In genomic region chr15:84719791-84720190, GRCm38 (mm10) we compare ENCODE assay signal across 8 mouse cellular contexts. TPM values are rescaled to one million over a fixed set of nuclear protein-coding genes. Genes with fewer than 3 reads are reported as not detected.
A peak's percentile ranks its signal among the peaks of the same experiment; 100 is the strongest.
DNase-seq lines count a peak whose midpoint lies in the region; ATAC-seq and TF ChIP-seq lines count a peak whose summit lies in the region.

Gene Arhgap8 (plus strand): TSS chr15:84720052.

- peak; percentile 28 for DNase-seq in heart, postnatal 25 days (ENCODE audit: low spot score)
- DNase-seq in kidney, postnatal 4 days, result peak; percentile 77 to 85
- DNase-seq in urinary bladder, postnatal 36 days (ENCODE audit: low spot score in 2 of 2), result peak; percentile 61 to 64
- no peak for DNase-seq in cerebellum, adult 9-10 months

- peak within 1 kb of the TSS; percentile 35 for H3K9ac ChIP-seq in ES-Bruce4 (ENCODE audit: low read depth, poor library complexity, severe bottlenecking)
- no peak within 1 kb of the TSS for H3K9ac ChIP-seq in midbrain, embryonic 13.5 days (replicated peaks)

- no peak for ATAC-seq in midbrain, embryonic 13.5 days
- ATAC-seq in activated CD4-positive, CD25-positive, alpha-beta regulatory T cell, adult 4 months, result no peak

- H3K9me3 ChIP-seq in ES-Bruce4 (replicated peaks; ENCODE audit: control insufficient read depth, insufficient read depth, low read length, poor library complexity, severe bottlenecking), result no peaks in the 10 kb centered on the region
- H3K9me3 ChIP-seq in midbrain, embryonic 13.5 days, result no peaks in the 10 kb centered on the region

- no peaks in the 10 kb centered on the region for H3K27me3 ChIP-seq in ES-Bruce4 (ENCODE audit: control insufficient read depth, insufficient read depth, low read length, poor library complexity, severe bottlenecking)
- H3K27me3 ChIP-seq in midbrain, embryonic 13.5 days, result peaks cover 41% of the 10 kb centered on the region

- H3K4me1 ChIP-seq in ES-Bruce4 (ENCODE audit: control insufficient read depth, insufficient read depth, low read length), result peaks cover 6% of the 10 kb centered on the region
- no peaks in the 10 kb centered on the region for H3K4me1 ChIP-seq in cortical plate, adult 2 months (ENCODE audit: control insufficient read depth, insufficient read depth, low read length)
- peaks cover 18% of the 10 kb centered on the region for H3K4me1 ChIP-seq in midbrain, embryonic 13.5 days (replicated peaks)

- peak; percentile 29; the same call in 1 of the 2 replicates for TF ChIP-seq EP300 in ES-Bruce4 (IDR thresholded peaks at IDR 0.05; ENCODE audit: insufficient read depth, low read depth, low read length)

- TF ChIP-seq CTCF in ES-Bruce4 (IDR thresholded peaks at IDR 0.05; ENCODE audit: low read depth, low read length), result no peak
- no peak for TF ChIP-seq CTCF in cortical plate, adult 2 months (IDR thresholded peaks at IDR 0.05; ENCODE audit: extremely low read depth, insufficient read depth, low read length)

- no peaks in the 10 kb centered on the region for H3K36me3 ChIP-seq in ES-Bruce4 (ENCODE audit: control insufficient read depth, insufficient read depth, low read length, poor library complexity, severe bottlenecking)
- no peaks in the 10 kb centered on the region for H3K36me3 ChIP-seq in midbrain, embryonic 13.5 days

- peak within 1 kb of the TSS; percentile 35 for H3K27ac ChIP-seq in ES-Bruce4 (ENCODE audit: insufficient read depth, low read length)
- H3K27ac ChIP-seq in cortical plate, adult 2 months (ENCODE audit: insufficient read depth, low read length), result no peak within 1 kb of the TSS
- H3K27ac ChIP-seq in midbrain, embryonic 13.5 days, result no peak within 1 kb of the TSS

- H3K4me3 ChIP-seq in ES-Bruce4 (ENCODE audit: low read depth, low read length), result peak within 1 kb of the TSS; percentile 58
- peak within 1 kb of the TSS; percentile 13 for H3K4me3 ChIP-seq in cortical plate, adult 2 months (ENCODE audit: insufficient read depth, low read length)
- peak within 1 kb of the TSS; percentile 13 for H3K4me3 ChIP-seq in midbrain, embryonic 13.5 days (replicated peaks)

- no peak for TF ChIP-seq POLR2A in ES-Bruce4 (IDR thresholded peaks at IDR 0.05; ENCODE audit: insufficient read depth, low read length)
- no peak for TF ChIP-seq POLR2A in cortical plate, adult 2 months (IDR thresholded peaks at IDR 0.05; ENCODE audit: extremely low read depth, insufficient read depth, low read length)

- 4% methylated on average over 23 of the region's 24 CpGs for WGBS in midbrain, embryonic 13.5 days

- intact Hi-C loops in heart, postnatal 25 days (cut with DNase I), result no loop called here

- H3K4me2 ChIP-seq in midbrain, embryonic 13.5 days (replicated peaks), result peak within 1 kb of the TSS; percentile 34

RNA-seq across cellular contexts. Expression of gene Arhgap8, which starts in this region (rescaled TPM):
- polyA plus RNA-seq in ES-Bruce4 (2011; ENCODE audit: insufficient read depth, insufficient read length, low read depth, missing spikeins), result 41.1 and 43.9 TPM in 2 replicates
- polyA plus RNA-seq in cortical plate, adult 2 months (2012; rRNA removed), result 0.06 and 0.23 TPM in 2 replicates
- total RNA-seq in heart, postnatal 25 days (2021), result 1 to 10 TPM in 1 of 2 experiments, under 1 TPM in 1; 0.55 to 1.1 TPM
- polyA plus RNA-seq in midbrain, embryonic 13.5 days (2015; fragmentation: Nextera tagmentation; extraction: Ambion mirVana), result 0.61 and 0.67 TPM in 2 replicates
- not detected for polyA plus RNA-seq in activated CD4-positive, CD25-positive, alpha-beta regulatory T cell, adult 4 months (2017; shearing (Covaris generic))

Comparison
In these comparisons a context has a peak if more than half of its experiments do, and no peak if none do; other contexts are left out.
1. RNA of gene Arhgap8 (polyA plus RNA-seq): 41.1 to 43.9 TPM in ES-Bruce4; 0.61 to 0.67 TPM in midbrain, embryonic 13.5 days, 0.06 to 0.23 TPM in cortical plate, adult 2 months and not detected in activated CD4-positive, CD25-positive, alpha-beta regulatory T cell, adult 4 months; every median in the first group is over 10 times any median in the second.
2. Peak in every context shown above with its lines, with median percentiles within 50 percentile points of each other: H3K4me3 ChIP-seq.